Mouse (Mus musculus) kidney, adult 8-10 months (tissue): ENCODE data around the gene Acot1.
"Not testable (repeated sequence)": the region's sequence is repeated elsewhere in the genome, so short reads cannot be mapped to it uniquely, and the experiment has no call there.

Source experiments
- DNase-seq, 2 experiments: peaks; one replicate each; pipeline ENCODE4 v3.0.0; 2022

Acot1 gene

DNA sequence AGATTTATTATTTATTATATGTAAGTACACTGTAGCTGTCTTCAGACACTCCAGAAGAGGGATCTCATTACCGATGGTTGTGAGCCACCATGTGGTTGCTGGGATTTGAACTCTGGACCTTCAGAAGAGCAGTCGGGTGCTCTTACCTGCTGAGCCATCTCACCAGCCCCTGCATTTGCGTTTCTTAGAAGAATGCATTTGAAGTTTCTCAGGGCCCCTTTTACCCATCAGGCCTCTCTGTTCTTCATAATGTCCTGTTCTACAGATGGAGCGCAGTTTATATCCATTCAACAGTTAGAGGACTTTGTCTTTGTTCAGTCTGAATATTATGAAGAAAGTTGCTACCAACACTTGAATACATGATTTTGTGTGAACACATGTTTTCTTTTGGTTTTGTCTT is 13.0 kb downstream of the Acot1 start:
- DNase-seq: not testable (repeated sequence)

DNA sequence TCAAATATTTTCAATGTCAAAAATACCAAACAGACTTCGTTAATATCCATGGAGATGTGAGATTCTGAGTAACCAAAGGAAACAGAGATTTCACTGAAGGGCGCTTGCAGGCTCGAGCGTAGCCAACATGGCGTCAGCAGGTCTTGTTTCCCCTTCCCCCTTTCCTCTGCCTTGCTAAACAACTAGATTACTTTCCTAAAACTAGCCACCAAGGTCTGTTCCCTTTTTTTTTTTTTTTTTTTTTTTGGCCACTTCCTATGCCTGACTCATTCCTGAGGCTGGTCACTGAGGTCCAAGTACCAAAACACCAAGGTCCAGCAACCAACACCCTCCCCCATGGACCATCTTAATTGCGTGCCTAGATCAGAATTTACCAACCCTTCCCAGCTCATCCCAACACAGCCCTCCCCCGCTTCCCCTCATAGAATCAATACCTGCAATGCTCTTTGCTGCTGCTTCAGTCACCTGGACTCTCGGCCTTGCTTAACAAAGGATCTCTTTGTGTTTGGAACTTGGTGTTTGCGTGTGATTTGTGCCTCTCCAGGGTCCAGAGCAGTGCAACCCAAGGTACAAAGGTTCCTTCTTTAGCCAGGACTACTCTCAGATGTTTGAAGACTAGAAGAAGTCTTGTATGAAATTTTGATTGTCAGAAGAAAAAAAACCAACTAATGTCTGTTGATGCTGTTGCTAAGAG is 13.9 kb downstream of the Acot1 start:
- no peak for DNase-seq

DNA sequence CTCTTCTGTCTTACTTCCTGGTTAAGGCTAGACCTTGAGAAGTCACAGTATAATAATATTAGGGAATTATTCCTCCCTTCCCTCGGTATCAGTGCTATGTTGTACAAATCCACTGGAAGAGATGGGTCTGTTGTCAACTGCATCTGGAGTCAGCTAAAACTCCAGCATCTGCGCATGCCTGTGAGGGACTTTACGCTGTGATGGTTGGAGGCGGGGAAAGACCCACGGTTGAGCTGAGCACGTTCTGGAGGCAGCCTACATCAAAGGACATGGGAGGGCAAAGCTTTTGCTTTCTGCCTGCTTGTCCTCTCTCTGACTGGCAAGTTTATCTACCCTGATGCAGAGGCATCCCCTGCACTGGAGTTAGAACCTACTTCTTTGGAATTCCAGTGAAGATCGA is 16.6 kb downstream of the Acot1 start:
- DNase-seq: no peak

DNA sequence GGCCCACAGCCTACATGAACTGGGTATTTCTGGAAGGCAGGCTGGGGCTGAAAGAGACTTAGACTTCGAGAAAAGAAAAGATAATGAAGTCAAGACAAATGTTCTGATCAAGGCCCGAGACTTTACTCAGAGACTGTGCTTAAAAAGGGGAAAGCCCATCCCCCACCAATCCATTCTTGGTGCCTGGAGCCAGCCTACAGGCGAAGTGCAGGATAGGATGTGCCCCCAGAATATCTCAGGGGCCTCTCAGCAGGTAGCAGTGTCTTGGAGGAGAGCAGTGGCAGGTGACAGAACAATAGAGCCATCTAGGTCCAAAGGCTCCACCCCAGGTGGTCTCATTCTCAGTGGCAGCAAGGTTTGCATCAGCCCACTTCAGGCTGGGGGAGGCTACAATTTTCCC is 19.0 kb downstream of the Acot1 start:
- not testable (repeated sequence) for DNase-seq

DNA sequence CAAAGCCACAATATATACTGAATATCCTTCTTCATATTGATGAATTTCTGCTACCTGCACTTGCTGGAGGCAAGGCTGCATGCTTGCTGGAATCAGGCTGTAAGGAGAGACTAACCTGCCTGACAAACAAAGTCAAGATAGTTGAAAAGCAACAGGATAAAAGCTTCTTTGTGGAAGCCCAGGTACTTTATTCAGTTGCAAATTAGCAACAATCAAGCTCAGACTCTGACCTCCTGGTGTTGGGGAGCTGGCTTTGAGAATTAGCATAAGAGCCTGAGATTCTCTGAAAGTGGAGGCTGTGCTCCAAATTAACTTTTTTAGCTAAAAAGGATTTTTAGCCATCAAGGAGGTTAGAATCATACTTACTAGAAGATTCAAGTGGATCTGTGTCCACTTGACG is 19.8 kb downstream of the Acot1 start:
- not testable (repeated sequence) for DNase-seq

DNA sequence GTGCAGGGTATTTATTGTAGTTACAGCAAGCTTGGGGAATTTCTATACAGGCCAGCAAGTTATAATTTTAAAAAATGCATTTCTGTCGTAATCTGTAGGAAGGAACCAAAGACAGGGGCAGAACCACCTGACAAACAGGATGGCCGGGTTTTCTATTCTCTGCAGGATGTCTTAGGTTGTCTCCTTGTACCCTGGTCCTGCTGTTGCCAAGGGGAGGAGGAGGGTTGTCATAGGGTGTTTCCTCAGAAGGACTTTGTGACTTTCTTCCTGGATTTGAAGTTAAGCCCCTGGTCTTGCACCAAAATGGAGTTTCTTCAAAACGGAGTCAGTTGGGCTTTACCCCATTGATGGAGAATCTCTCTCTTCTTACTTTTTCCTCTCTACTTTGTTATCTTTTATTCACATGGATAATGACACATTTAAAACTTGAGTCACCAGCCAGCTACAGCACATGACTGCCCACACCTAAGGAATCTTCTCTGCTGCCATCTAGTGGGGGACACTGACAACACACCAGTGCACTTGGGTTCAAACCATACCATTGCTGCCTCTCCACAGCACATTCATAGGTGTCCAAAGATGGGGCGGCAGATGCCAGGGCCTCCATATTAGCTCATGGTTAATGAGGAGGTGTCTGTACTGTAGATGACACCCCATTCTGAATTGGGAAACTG is 21.5 kb downstream of the Acot1 start:
- peak; percentile 71 to 83 for DNase-seq

DNA sequence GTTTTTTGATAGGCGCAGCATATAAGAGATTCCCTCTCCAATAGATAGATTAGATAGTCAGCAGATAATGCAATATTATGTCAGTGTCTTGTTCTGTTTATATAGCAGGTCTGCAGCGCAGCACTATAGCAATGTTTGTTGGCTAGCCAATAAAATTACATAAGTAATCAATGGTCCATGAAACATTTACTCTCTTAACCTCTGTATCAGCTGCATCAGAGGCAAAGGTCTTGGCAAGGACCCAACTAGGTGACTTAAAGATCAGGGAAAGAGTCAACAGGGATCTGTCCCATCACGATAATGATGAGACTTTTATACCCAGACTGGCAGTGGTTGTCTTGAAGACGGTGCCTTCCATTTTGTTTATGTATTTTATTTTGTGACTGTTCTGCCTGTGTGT is 23.6 kb downstream of the Acot1 start:
- DNase-seq: peak in 1 of 2 experiments; percentile 64

DNA sequence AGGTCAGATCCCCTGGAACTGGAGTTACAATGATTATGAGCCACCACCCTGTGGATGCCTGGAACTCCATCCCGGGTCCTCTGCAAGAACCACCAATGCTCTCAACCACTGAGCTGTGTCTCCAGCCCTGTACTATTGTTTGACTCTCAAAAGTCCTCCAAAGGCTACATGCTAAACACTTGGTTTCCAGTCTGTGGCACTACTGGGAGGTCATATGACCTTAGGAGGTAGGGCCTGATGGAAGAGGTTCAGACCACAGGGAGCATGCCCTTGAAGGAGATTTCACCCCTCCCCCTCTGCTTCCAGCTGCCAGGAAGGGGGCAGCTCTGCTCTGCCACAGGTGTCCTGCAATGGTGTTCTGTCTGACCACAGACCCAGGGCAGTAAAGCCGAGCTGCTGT is 24.0 kb downstream of the Acot1 start:
- not testable (repeated sequence) for DNase-seq

DNA sequence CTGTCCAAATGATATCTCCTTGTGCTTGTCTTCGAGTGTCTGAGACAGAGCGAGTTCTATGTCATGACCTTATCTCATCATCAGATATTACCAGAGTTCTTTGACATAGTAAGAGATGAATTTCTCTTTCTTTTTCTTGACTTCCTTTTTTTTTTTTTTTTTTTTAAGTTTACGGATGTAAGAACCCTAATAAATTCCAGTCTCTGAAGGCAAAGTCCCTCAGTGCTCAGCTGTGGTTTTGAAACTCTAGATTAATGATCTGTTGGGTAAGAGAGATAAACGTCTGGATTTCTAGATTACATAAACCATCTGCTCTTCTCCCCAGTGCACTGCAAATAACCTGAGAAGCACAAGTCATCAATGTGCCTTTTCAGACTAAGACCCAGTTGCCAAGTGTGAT is 24.8 kb downstream of the Acot1 start:
- DNase-seq: no peak

DNA sequence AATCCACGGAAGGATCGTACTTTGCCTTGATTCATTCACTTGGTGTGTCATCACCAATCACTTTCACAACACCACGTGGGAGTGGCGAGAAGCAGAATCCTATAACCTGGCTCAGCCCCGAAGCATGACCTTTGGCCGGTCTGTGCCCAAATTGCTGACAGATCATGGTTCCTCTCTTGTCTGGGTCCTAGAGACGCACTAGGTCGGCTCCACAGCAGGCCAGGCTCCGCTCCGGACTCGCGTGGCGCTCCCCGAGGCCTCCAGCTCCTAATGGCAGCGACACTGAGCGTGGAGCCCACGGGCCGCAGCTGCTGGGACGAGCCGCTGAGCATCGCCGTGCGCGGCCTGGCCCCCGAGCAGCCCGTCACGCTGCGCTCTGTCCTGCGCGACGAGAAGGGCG is 29.0 kb downstream of the Acot1 start, which contains the start of gene Acot4:
Gene Acot4, plus strand, starts transcription at position 139 of the 400 bp plus-strand sequence.
- peak; percentile 84 to 89 for DNase-seq

DNA sequence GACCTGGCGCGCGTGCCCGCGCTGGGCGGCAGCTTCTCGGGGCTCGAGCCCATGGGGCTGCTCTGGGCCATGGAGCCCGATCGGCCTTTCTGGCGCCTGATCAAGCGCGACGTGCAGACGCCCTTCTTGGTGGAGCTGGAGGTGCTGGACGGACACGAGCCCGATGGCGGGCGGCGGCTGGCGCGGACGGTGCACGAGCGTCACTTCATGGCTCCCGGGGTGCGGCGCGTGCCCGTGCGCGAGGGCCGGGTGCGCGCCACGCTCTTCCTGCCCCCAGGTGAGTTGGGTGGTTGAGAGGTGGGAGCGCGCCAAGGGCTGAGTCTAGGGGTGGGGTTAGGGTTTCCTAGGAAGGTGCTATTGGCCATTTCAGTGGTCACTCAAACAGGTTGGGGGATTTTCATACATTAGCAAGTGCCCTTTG is 29.4 kb downstream of the Acot1 start, which contains the start of gene Gm49366:
Gene Gm49366, plus strand, starts transcription at position 245 of the 421 bp plus-strand sequence.
- peak; percentile 69 to 77 for DNase-seq

DNA sequence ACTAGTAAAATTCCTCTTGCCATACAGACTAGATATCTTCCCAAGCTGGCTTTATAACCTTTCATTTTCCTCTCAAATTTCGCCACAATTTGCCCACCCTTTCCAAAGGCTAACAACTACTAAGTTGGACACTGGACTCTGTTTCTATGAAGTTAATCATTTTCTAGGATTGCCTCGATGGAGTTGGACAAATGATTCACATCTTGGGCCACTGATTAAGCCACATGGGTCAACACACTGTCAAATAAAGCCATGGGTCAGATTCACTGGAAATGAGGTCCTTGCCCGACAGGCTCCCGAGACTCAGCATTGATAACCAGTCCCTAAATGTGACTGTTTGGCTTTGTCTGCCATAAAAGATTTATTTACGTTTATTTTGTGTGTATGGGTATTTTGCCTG is 33.0 kb downstream of the Acot1 start:
- DNase-seq: peak; percentile 72 to 86

DNA sequence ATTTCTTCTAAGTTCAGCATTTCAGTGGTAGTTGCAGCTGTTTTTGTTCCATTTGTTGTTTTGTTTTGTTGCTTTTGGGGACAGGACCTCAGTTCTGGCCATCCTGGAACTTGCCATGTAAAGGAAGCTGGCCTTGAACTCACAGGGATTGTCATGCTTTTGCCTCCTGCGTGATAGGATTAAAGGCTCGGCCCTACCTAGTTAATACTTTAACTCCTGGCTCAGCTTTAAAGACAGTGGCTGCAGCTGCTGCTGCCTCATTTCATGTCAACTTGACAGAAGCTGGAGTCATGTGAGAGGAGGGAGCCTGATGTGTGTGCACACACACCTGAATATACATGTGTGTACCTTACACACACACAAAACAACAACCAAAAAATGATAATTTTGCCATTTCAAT is 34.8 kb downstream of the Acot1 start:
- DNase-seq: peak; percentile 47 to 60

DNA sequence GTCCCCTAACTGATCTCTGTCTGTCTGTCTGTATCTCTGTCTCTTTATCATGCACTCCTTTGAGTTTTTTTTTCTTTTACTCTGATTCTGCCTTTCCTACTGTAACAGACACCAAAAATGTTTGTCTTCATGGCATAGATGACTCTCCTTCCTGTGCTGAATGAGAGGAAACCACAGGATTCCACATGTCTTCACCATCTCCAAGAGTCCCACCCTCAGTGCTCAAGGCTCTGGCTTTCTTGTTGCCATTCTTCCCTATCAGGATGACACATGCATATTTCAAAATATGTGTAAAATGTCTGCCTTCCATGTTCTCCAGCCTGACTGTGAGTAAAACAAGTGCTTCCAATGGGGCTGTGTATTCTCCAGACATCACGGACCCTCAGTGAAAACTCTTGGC is 37.6 kb downstream of the Acot1 start:
- DNase-seq: no peak

DNA sequence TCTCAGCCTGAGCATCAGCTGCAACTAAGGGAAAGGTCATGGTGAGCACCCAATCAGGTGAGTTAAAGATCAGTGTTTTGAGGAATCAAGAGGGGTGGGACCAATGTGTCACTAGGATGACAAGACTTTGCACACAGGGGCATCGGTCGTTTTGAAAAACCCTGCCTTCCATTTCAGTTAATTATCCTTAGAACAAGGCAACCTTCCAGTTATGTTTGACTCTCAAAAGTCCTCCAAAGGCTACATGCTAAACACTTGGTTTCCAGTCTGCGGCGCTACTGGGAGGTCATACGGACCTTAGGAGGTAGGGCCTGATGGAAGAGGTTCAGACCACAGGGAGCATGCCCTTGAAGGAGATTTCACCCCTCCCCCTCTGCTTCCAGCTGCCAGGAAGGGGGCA is 41.5 kb downstream of the Acot1 start:
- peak; percentile 65 to 80 for DNase-seq

DNA sequence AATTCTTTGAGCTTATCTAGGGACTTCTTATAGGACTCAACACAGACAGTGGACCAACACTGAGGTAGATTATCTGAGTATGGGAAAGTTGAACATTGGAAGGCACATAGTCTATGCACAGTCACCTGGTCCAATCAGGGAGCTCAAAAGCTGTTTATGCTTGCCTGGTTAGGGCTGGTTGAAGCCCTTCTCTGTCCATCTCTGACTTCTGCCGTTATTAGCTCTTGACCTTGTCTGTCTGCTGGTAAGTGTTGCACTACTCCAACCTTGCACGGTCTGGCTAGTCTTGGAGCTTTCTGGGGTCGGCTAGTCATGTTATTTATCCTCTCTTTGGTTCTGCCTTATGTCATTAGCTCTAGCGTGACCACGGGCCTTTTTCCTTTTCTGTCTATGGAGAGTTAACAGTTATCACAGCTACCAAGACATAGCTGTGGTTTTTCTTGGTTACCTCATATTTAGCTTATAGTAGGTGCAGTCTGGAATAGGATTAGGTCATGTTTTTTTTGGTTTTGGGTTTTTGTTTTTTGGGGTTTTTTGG is 42.7 kb downstream of the Acot1 start, which contains the start of gene Acot3:
Gene Acot3, plus strand, starts transcription at position 208 of the 538 bp plus-strand sequence.
- DNase-seq: no peak

DNA sequence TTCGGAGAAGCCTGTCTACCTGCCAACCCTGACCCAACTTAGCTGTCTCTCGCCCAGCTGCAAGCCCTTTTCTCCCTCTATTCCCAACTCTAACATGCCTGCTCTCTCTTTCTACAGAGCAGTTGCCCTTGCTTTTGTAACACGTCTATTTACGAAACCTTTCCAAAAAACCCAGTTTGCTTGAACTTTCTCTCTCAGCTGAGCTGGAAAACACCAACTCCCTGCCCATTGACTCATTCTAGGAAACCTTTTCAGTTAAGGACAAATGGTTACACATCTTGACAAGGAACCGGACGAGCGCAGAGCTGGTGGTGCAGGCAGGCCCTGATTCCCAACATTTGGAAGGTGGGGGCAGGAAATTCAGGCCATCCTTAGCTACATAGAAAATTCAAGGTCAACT is 43.3 kb downstream of the Acot1 start:
- DNase-seq: no peak

DNA sequence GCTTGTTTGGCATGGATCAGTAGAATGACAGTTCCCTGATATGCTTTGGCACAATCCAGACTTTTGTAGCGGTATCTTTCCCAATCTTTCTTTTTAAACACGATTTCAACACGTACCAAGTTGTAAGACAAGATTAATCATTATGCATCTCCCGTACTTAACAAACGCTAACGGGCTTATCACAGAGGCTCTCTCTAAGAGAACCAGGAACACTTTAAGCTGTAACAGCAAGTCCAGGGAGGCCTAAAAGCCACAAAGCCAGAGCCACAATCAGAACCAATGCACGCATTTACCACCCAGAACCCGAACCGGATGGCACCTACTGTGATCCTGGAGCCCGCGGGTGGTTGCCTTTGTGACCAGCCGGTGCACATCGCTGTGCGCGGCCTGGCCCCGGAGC is 43.9 kb downstream of the Acot1 start:
- DNase-seq: no peak

DNA sequence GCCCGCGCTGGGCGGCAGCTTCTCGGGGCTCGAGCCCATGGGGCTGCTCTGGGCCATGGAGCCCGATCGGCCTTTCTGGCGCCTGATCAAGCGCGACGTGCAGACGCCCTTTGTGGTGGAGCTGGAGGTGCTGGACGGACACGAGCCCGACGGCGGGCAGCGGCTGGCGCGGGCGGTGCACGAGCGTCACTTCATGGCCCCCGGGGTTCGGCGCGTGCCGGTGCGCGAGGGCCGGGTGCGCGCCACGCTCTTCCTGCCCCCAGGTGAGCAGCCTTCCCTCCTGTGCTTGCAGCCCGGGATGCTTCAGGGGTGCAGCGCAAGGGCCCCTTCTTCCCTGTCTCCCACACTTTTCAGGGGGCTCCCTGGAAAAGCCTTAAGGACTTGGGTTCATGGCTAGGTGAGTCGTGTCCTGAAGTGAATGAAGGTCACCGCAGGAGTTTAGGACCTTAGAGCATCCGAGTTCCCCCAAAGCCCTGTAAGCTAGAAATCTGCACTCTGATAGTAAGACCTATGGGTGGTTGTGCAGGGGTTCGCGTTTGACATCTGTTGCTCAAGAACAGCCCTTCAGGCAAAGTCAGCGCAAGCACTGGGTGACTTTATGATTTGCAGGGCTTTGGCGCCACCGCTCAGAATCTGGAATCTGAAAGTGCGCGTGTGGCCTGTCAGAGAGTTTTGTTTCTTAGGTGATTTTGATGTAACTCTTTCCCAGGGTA is 44.5 kb downstream of the Acot1 start:
- peak in 1 of 2 experiments; percentile 60 for DNase-seq

DNA sequence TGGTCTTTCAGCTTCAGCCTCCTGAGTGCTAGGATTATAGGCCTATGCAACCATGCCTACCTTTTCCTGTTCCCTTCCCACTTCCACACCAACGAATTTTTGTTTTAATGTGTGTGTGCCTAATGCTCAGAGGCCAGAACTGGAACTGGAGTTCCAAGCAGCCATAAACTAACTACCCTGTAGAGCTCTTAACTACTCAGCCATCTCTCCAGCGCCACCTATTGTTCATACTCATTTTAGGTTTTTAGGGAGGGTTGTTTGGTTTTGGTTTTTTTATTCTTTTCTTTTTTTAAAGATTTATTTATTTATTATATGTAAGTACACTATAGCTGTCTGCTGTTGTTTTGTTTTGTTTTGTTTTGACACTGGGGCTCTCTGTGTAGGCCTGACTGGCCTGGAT is 51.7 kb downstream of the Acot1 start:
- DNase-seq: peak in 1 of 2 experiments; percentile 40

DNA sequence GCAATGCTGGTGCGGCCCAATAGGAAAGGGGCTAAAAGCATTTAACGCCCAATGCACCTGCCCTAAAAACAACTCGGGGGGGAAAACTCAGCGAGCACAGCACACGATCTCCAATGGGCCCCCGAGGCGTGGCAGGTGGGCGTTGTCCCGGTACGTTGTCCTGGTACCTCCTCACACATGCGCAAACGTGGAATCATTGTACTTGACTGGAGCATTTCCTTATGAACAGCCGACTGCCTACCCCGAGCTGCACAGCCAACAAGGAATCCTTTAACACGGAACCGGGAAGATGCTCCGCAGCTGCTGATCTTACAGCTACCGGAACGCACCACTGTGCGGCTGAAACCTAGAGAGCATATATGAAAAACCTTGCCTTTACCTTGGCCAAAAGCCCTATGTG is 53.0 kb downstream of the Acot1 start:
- DNase-seq: no peak

DNA sequence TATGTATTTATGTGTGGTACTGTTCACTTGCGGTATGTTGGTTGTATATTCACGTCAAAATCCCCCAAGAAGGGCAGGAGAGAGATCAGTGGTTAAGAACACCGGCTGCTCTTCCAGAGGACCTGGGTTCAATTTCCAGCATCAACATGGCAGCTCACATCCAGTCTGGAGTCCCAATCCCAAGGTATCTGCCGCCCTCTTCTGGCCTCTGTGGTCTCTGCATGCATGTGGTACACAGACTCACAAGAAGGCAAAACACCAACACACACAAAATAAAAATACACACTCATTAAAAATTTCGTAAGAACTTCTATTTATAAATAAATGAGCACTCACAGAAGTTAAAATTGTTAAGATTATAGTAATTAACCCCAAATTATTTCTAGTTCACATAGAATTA is 53.9 kb downstream of the Acot1 start:
- no peak for DNase-seq

DNA sequence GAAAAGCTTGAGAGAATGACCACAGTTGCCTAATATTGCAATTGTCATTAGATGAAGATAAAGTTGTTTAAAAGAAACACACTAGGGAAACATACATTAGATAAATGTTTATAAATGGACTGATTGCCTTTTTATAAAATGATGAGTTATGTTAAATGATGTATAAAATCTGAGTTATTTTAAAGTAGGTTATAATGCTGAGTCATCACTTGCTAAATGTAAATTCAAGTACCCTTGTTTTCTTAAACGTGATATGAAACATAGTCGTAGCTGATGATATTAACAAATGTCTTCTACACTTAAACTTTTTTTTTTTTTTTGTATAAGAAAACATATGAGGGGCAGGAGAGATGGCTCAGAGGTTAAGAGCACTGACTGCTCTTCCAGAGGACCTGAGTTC is 54.5 kb downstream of the Acot1 start:
- DNase-seq: no peak
